Mouse (Mus musculus): ENCODE results near the gene Nol7. TPM values are rescaled to one million over a fixed set of nuclear protein-coding genes. Genes with fewer than 3 reads are reported as not detected.

Nol7 gene
- total and polyA plus RNA-seq, 2 experiments from 2014 or later, result 40.8 to 198 TPM

DNA sequence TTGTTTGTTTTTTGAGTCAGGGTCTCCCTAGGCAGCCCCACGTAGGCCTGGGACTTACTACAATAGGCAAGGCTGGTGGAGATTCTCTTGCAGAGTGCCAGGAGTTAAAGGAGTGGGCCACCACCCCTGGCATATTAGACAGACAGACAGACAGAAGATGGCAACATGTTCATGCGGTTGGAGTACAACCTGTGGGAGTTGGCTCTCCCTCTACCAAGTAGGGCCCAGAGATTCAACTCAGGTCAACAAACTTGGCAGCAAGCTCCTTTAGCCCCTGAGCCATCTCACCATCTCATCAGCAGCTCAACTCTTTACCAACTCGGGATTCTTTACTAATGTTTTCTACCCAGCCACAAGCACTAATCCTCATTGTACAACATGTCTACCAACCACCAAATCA lies 52.5 kb downstream of the Nol7 start:
- ATAC-seq (ENCODE audit: low FRiP score), result no peak
- 86% methylated on average over 3 of the region's 3 CpGs for WGBS

DNA sequence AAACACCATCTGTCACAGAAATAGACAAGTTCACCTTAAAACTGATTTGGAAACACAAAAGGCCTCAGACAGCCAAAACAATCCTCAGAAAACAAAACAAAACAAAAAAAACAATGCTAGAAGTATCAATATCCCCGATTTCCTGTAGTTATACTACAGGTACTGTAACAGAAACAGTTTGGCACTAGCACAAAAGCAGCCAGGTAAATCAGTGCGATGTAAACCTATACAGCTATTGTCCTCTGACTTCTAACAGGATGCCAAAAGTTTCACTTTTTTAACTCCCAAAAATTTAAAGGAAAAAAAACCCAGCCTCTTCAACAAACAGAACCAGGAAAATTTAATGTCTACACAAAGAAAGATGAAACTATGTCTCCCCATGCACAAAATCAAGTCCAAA lies 54.0 kb downstream of the Nol7 start:
- Histone ChIP-seq H3K9ac (replicated peaks; ENCODE audit: low read length, poor library complexity, severe bottlenecking) (no peak overlapping the region), H3K36me3 (ENCODE audit: insufficient read depth, low read length) (no peaks in the 10 kb centered on the region), H3K27me3 (ENCODE audit: insufficient read depth, low read length) (no peaks in the 10 kb centered on the region), H3K4me1 (ENCODE audit: insufficient read depth, low read length) (no peaks in the 10 kb centered on the region), H3K4me2 (ENCODE audit: low read depth, low read length, poor library complexity, severe bottlenecking) (no peak overlapping the region), H3K9me3 (ENCODE audit: low read length) (no peaks in the 10 kb centered on the region), H3K4me3 (ENCODE audit: low read depth, low read length) (no peak overlapping the region), H3K27ac (ENCODE audit: low read depth, low read length) (no peak overlapping the region)
- TF ChIP-seq CTCF (IDR thresholded peaks at IDR 0.05), result no peak
- 88% methylated on average over 2 of the region's 2 CpGs for WGBS
- DNase-seq (ENCODE audit: low spot score) (no peak), ATAC-seq (ENCODE audit: low FRiP score) (no peak)

More for the DNA sequence above, 52.5 kb downstream of the Nol7 start:
- H3K27ac ChIP-seq (ENCODE audit: low read depth, low read length), result no peak overlapping the region
- no peak overlapping the region for H3K9ac ChIP-seq (replicated peaks; ENCODE audit: low read length, poor library complexity, severe bottlenecking)
- H3K9me3 ChIP-seq (ENCODE audit: low read length), result no peaks in the 10 kb centered on the region
- no peaks in the 10 kb centered on the region for H3K36me3 ChIP-seq (ENCODE audit: insufficient read depth, low read length)
- H3K4me3 ChIP-seq (ENCODE audit: low read depth, low read length), result no peak overlapping the region
- no peaks in the 10 kb centered on the region for H3K27me3 ChIP-seq (ENCODE audit: insufficient read depth, low read length)
- H3K4me2 ChIP-seq (ENCODE audit: low read depth, low read length, poor library complexity, severe bottlenecking), result no peak overlapping the region
- TF ChIP-seq CTCF (IDR thresholded peaks at IDR 0.05), result no peak
- no peaks in the 10 kb centered on the region for H3K4me1 ChIP-seq (ENCODE audit: insufficient read depth, low read length)
- no peak for DNase-seq (ENCODE audit: low spot score)

DNA sequence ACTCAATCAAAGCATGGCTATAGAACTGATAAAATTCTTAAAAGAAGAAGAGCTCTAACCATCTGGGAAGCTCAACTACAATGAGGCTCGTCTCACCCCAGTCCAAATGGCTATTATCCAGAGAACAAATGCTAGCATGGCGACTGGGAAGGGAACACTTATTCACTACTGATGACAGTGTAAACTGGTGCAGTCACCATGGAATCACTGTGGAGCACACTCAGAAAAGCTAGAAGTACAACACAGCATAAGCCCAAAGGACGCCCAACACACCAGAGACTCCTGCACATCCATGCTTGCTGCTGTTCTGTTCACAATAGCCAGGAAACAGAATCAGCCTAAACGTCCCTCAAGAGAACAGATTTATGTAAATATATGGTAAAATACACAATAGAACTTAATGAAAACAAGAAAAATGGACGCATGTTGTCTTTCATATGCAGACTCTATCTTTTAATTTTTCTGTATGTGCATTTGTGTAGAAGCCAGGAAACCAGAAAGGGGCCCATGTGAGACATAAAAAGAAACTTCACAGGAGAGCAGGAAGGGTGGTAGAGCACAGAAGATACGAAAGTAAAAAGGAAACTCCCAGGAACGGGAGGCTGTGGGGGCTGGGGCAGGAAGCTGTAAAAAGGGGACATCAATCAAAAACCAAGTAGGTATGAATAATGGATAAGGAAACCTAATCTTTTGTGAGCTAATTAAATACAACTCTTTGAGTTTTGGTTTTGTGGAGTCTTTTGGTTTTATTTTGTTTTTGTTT lies 54.8 kb downstream of the Nol7 start:
- no peak for ATAC-seq (ENCODE audit: low FRiP score)
- WGBS, result 21% methylated on average over 7 of the region's 7 CpGs
- Histone ChIP-seq H3K9me3 (ENCODE audit: low read length) (no peaks in the 10 kb centered on the region), H3K4me1 (ENCODE audit: insufficient read depth, low read length) (no peaks in the 10 kb centered on the region), H3K36me3 (ENCODE audit: insufficient read depth, low read length) (no peaks in the 10 kb centered on the region), H3K4me2 (ENCODE audit: low read depth, low read length, poor library complexity, severe bottlenecking) (no peak overlapping the region), H3K9ac (replicated peaks; ENCODE audit: low read length, poor library complexity, severe bottlenecking) (no peak overlapping the region), H3K27ac (ENCODE audit: low read depth, low read length) (no peak overlapping the region), H3K27me3 (ENCODE audit: insufficient read depth, low read length) (no peaks in the 10 kb centered on the region), H3K4me3 (ENCODE audit: low read depth, low read length) (no peak overlapping the region)
- no peak for TF ChIP-seq CTCF (IDR thresholded peaks at IDR 0.05)
- no peak for DNase-seq (ENCODE audit: low spot score)

DNA sequence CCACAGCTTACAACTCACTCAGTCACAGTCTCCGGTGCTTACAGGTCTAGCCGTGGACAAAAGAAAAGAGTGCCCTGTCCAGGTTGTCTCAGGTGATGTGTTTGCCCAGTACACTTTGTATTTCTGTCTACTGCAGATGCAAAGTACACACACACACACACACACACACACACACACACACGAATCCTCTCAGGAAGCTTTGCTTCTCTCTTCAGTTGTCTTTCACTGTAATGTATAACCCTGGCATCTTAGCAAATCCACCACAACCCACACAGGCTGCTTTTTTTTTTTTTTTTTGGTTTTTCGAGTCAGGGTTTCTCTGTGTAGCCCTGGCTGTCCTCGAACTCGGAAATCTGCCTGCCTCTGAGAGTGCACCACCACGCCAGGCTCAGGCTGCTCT lies 56.2 kb downstream of the Nol7 start:
- no peak overlapping the region for H3K27ac ChIP-seq (ENCODE audit: low read depth, low read length)
- no peaks in the 10 kb centered on the region for H3K9me3 ChIP-seq (ENCODE audit: low read length)
- H3K4me2 ChIP-seq (ENCODE audit: low read depth, low read length, poor library complexity, severe bottlenecking), result no peak overlapping the region
- no peak overlapping the region for H3K4me3 ChIP-seq (ENCODE audit: low read depth, low read length)
- no peak for TF ChIP-seq CTCF (IDR thresholded peaks at IDR 0.05)
- ATAC-seq (ENCODE audit: low FRiP score), result no peak
- no peaks in the 10 kb centered on the region for H3K36me3 ChIP-seq (ENCODE audit: insufficient read depth, low read length)
- WGBS, result 85% methylated on average over 7 of the region's 7 CpGs
- no peak for DNase-seq (ENCODE audit: low spot score)
- H3K4me1 ChIP-seq (ENCODE audit: insufficient read depth, low read length), result no peaks in the 10 kb centered on the region
- no peaks in the 10 kb centered on the region for H3K27me3 ChIP-seq (ENCODE audit: insufficient read depth, low read length)
- H3K9ac ChIP-seq (replicated peaks; ENCODE audit: low read length, poor library complexity, severe bottlenecking), result no peak overlapping the region

Other genes starting within 250 kb of the Nol7 start
- gene Tbc1d7, start 226.9 kb upstream of the Nol7 start, total RNA-seq (2014; rRNA removed), result 30.8 and 48.9 TPM in 2 replicates
- gene Tbc1d7, start 226.9 kb upstream of the Nol7 start, polyA plus RNA-seq (2015; fragmentation: Nextera tagmentation; extraction: Ambion mirVana), result 85.9 and 94.3 TPM in 2 replicates
- gene Gfod1, start 94.2 kb upstream of the Nol7 start, total RNA-seq (2014; rRNA removed), result 21.1 and 22.4 TPM in 2 replicates
- gene Gfod1, start 94.2 kb upstream of the Nol7 start, polyA plus RNA-seq (2015; fragmentation: Nextera tagmentation; extraction: Ambion mirVana), result 2.0 and 2.4 TPM in 2 replicates
- 26.7 and 38.8 TPM in 2 replicates for gene Sirt5, start 32.9 kb upstream of the Nol7 start, total RNA-seq (2014; rRNA removed)
- 25.4 and 26.1 TPM in 2 replicates for gene Sirt5, start 32.9 kb upstream of the Nol7 start, polyA plus RNA-seq (2015; fragmentation: Nextera tagmentation; extraction: Ambion mirVana)
- gene Ranbp9, start 82.9 kb downstream of the Nol7 start, total RNA-seq (2014; rRNA removed), result 43.7 and 51.5 TPM in 2 replicates
- gene Ranbp9, start 82.9 kb downstream of the Nol7 start, polyA plus RNA-seq (2015; fragmentation: Nextera tagmentation; extraction: Ambion mirVana), result 9.7 and 11.7 TPM in 2 replicates
- gene Mcur1, start 161.8 kb downstream of the Nol7 start, total RNA-seq (2014; rRNA removed), result 9.9 and 10.9 TPM in 2 replicates
- 6.1 and 7.0 TPM in 2 replicates for gene Mcur1, start 161.8 kb downstream of the Nol7 start, polyA plus RNA-seq (2015; fragmentation: Nextera tagmentation; extraction: Ambion mirVana)
- 6.0 and 10.2 TPM in 2 replicates for gene Rnf182, start 217.3 kb downstream of the Nol7 start, total RNA-seq (2014; rRNA removed)
- 22.2 and 25.5 TPM in 2 replicates for gene Rnf182, start 217.3 kb downstream of the Nol7 start, polyA plus RNA-seq (2015; fragmentation: Nextera tagmentation; extraction: Ambion mirVana)